ENCODE assay signal across 8 mouse cellular contexts in genomic region chr13:81135953-81136352, GRCm38 (mm10).
DNase-seq lines count a peak whose midpoint lies in the region; ATAC-seq and TF ChIP-seq lines count a peak whose summit lies in the region.

No protein-coding gene starts in this region.

- DNase-seq in heart, postnatal 14 days: no peak
- DNase-seq in liver, postnatal 0 days: no peak
- no peak for DNase-seq in liver, embryonic 11.5 days (ENCODE audit: low spot score)
- peak; percentile 17 for DNase-seq in forelimb bud, embryonic 11.5 days (ENCODE audit: low read depth, low spot score)
- DNase-seq in ovary, postnatal 14 days (ENCODE audit: low spot score): no peak

- peak overlapping the region; percentile 64; the same call in 1 of the 2 replicates for H3K27ac ChIP-seq in heart, embryonic 16.5 days (ENCODE audit: low read length)
- peak overlapping the region; percentile 58 for H3K27ac ChIP-seq in liver, postnatal 0 days (ENCODE audit: low read depth)
- no peak overlapping the region for H3K27ac ChIP-seq in liver, embryonic 11.5 days (ENCODE audit: low read depth, low read length)
- no peak overlapping the region for H3K27ac ChIP-seq in midbrain, embryonic 15.5 days

- TF ChIP-seq CTCF in liver, postnatal 0 days (IDR thresholded peaks at IDR 0.05; ENCODE audit: low read depth): no peak

- no peak overlapping the region for H3K9ac ChIP-seq in heart, embryonic 16.5 days (ENCODE audit: low read length)
- no peak overlapping the region for H3K9ac ChIP-seq in liver, postnatal 0 days (replicated peaks)
- no peak overlapping the region for H3K9ac ChIP-seq in liver, embryonic 11.5 days (ENCODE audit: low read depth, low read length)
- no peak overlapping the region for H3K9ac ChIP-seq in midbrain, embryonic 15.5 days

- whole genome bisulfite sequencing in heart, embryonic 16.5 days: 72% methylated on average over 10 of the region's 10 CpGs
- WGBS in liver, postnatal 0 days (ENCODE audit: insufficient replicate concordance): 76% methylated on average over 10 of the region's 10 CpGs
- 73% methylated on average over 10 of the region's 10 CpGs for WGBS in liver, embryonic 11.5 days
- 88% methylated on average over 10 of the region's 10 CpGs for whole genome bisulfite sequencing in midbrain, embryonic 15.5 days

- no peak overlapping the region for H3K4me3 ChIP-seq in heart, embryonic 16.5 days (ENCODE audit: low read length)
- H3K4me3 ChIP-seq in liver, postnatal 0 days (ENCODE audit: low read depth, low read length): no peak overlapping the region
- no peak overlapping the region for H3K4me3 ChIP-seq in liver, embryonic 11.5 days (ENCODE audit: low read depth, low read length)
- H3K4me3 ChIP-seq in midbrain, embryonic 15.5 days: no peak overlapping the region

- H3K36me3 ChIP-seq in heart, embryonic 16.5 days (ENCODE audit: control insufficient read depth, insufficient read depth): no peaks in the 10 kb centered on the region
- H3K36me3 ChIP-seq in liver, postnatal 0 days (replicated peaks; ENCODE audit: insufficient read depth, low read length): no peaks in the 10 kb centered on the region
- H3K36me3 ChIP-seq in liver, embryonic 11.5 days (ENCODE audit: control insufficient read depth, insufficient read depth, low read length): no peaks in the 10 kb centered on the region
- no peaks in the 10 kb centered on the region for H3K36me3 ChIP-seq in midbrain, embryonic 15.5 days (replicated peaks)

- no peaks in the 10 kb centered on the region for H3K27me3 ChIP-seq in heart, embryonic 16.5 days (ENCODE audit: control insufficient read depth, insufficient read depth, low read length)
- no peaks in the 10 kb centered on the region for H3K27me3 ChIP-seq in liver, postnatal 0 days (ENCODE audit: insufficient read depth, low read length)
- H3K27me3 ChIP-seq in liver, embryonic 11.5 days (replicated peaks; ENCODE audit: control insufficient read depth, insufficient read depth, low read length): no peaks in the 10 kb centered on the region
- no peaks in the 10 kb centered on the region for H3K27me3 ChIP-seq in midbrain, embryonic 15.5 days (replicated peaks)

- ATAC-seq in heart, embryonic 16.5 days (replicated peaks; ENCODE audit: extremely low read depth, insufficient read depth, low FRiP score): no peak
- no peak for ATAC-seq in liver, postnatal 0 days
- ATAC-seq in liver, embryonic 11.5 days (replicated peaks; ENCODE audit: low FRiP score): no peak
- ATAC-seq in monocyte, adult 5-6 weeks (replicated peaks; ENCODE audit: insufficient number of reproducible peaks, low FRiP score, low TSS enrichment, poor library complexity, severe bottlenecking): peak; percentile 12; the same call in 1 of the 2 replicates
- ATAC-seq in midbrain, embryonic 15.5 days (replicated peaks): no peak

- no peak overlapping the region for H3K4me2 ChIP-seq in heart, embryonic 16.5 days (ENCODE audit: low read depth, low read length)
- H3K4me2 ChIP-seq in liver, postnatal 0 days (ENCODE audit: low read depth, low read length): no peak overlapping the region
- H3K4me2 ChIP-seq in liver, embryonic 11.5 days: no peak overlapping the region
- H3K4me2 ChIP-seq in midbrain, embryonic 15.5 days: no peak overlapping the region

- H3K9me3 ChIP-seq in heart, embryonic 16.5 days (replicated peaks; ENCODE audit: control insufficient read depth, low read length): no peaks in the 10 kb centered on the region
- no peaks in the 10 kb centered on the region for H3K9me3 ChIP-seq in liver, postnatal 0 days (ENCODE audit: low read length)
- H3K9me3 ChIP-seq in liver, embryonic 11.5 days (ENCODE audit: control insufficient read depth, low read length): no peaks in the 10 kb centered on the region
- no peaks in the 10 kb centered on the region for H3K9me3 ChIP-seq in midbrain, embryonic 15.5 days

- peaks cover 34% of the 10 kb centered on the region for H3K4me1 ChIP-seq in heart, embryonic 16.5 days (ENCODE audit: control insufficient read depth, insufficient read depth, low read length)
- H3K4me1 ChIP-seq in liver, postnatal 0 days (ENCODE audit: insufficient read depth): peaks cover 22% of the 10 kb centered on the region
- no peaks in the 10 kb centered on the region for H3K4me1 ChIP-seq in liver, embryonic 11.5 days (replicated peaks; ENCODE audit: control insufficient read depth, insufficient read depth, low read length)
- H3K4me1 ChIP-seq in midbrain, embryonic 15.5 days: no peaks in the 10 kb centered on the region

- intact Hi-C loops in heart, postnatal 14 days (cut with DNase I): loop anchor here (5.0 kb wide), 1 partner anchor 254 kb away; the partner anchor contains the start of gene Arrdc3

- TF ChIP-seq EP300 in liver, postnatal 0 days (IDR thresholded peaks at IDR 0.05; ENCODE audit: low read depth): no peak

Comparison
In these comparisons a context has a peak if more than half of its experiments do, and no peak if none do; other contexts are left out.
1. H3K27ac ChIP-seq: peak in heart, embryonic 16.5 days (single experiment) and liver, postnatal 0 days (single experiment); none in liver, embryonic 11.5 days (single experiment) and midbrain, embryonic 15.5 days (single experiment).